Mouse (Mus musculus): ENCODE measurements around the gene Akap7.

- no peak for TF ChIP-seq POLR2A (IDR thresholded peaks at IDR 0.05; ENCODE audit: borderline replicate concordance, insufficient read depth, low read length)
- TF ChIP-seq CTCF (IDR thresholded peaks at IDR 0.05; ENCODE audit: borderline replicate concordance, insufficient read depth, low read depth, low read length): no peak
Observed at GRCm38 (mm10) chr10:25177270-25177669, 130.4 kb downstream of the Akap7 start.
